Mouse (Mus musculus): ENCODE results near the gene Gm47841. TPM values are rescaled to one million over a fixed set of nuclear protein-coding genes. Genes with fewer than 3 reads are reported as not detected.
A peak's percentile ranks its signal among the peaks of the same experiment; 100 is the strongest.

Gene Gm47841
- total RNA-seq (2015) (not detected in 2 replicates), total RNA-seq (2017) (not detected in 2 replicates)

DNA sequence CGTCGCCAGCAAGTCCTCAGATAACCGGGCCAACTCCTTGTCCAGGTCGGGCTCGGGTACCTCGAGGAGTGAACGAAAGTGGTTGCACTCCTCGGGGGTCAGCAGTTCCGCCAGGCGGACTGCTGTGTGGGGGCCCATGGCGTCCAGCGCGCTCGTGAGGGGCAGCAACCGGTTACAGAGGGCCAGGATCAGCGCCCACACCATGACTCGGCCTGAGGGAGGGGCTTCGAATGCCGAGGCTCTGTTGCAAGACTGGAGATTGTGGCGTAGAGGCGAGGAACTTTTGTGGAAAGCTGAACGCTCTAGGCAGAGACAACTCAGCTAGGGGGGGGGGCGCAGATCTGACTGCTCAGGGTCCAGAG lies at the start of gene Gm47841:
TSS of gene Gm47841 (minus strand) at position 204 of the 362 bp plus-strand sequence.
- ATAC-seq (replicated peaks; ENCODE audit: poor library complexity) = no peak

DNA sequence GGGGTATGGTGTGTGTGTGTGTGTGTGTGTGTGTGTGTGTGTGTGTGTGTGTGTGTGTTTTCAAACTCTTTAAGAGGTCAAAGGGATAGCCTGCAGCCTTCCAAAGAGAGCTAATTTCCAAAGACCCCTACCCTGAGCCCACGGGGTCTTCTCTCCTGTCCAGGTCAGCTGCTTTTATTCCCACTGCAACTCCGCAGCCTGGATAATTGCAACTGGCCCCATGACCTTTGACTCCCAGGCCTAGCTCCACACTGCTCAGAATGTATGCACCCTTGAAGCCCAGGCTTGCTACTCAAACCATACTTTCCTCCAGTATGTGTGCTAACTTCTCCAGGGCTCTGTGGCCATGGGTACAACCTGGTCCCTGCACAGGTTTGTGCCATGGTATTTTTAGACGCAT lies 48.2 kb upstream of the Gm47841 start:
- ATAC-seq (replicated peaks; ENCODE audit: poor library complexity) = no peak

DNA sequence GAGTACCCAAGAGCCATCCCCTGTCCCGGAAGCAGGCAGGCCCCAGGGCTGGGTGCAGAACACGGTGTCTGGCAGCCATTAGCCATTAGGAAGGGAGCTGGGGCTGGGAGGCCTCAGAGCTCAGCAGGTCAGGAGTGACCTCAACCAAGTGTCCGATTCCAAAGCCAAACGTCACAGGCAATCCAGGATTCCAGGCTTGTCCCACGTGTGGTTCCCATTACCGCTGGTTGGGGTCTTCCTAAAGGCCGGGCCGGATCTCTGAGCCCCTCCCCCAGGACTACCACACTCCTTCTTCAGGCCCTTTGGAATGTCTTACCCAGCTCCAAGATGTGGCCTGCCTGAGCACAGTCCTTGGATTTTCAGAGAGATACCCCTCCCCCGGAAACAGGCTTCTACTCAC lies 47.8 kb upstream of the Gm47841 start:
- no peak for ATAC-seq (replicated peaks; ENCODE audit: poor library complexity)

DNA sequence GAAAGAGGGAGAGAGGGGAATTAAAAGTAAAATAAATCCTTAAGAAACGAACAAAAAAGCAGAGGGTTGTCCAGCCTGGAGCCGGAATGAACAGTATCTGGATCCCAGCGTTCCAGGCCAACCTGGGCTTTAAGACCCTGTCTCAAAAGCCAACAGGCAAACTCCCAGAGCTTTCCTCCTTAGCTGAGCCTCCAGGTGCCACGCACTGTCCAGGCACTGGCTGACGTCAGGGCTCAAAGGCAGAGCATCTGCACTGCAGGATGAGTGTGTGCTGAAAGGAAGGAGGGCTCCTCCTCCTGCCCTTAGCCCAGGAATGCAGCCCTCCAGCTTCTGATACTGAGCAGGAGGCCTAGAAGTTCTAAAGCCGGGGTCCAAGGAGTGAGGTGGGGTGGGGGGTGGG lies 46.8 kb upstream of the Gm47841 start:
- ATAC-seq (replicated peaks; ENCODE audit: poor library complexity) = no peak

DNA sequence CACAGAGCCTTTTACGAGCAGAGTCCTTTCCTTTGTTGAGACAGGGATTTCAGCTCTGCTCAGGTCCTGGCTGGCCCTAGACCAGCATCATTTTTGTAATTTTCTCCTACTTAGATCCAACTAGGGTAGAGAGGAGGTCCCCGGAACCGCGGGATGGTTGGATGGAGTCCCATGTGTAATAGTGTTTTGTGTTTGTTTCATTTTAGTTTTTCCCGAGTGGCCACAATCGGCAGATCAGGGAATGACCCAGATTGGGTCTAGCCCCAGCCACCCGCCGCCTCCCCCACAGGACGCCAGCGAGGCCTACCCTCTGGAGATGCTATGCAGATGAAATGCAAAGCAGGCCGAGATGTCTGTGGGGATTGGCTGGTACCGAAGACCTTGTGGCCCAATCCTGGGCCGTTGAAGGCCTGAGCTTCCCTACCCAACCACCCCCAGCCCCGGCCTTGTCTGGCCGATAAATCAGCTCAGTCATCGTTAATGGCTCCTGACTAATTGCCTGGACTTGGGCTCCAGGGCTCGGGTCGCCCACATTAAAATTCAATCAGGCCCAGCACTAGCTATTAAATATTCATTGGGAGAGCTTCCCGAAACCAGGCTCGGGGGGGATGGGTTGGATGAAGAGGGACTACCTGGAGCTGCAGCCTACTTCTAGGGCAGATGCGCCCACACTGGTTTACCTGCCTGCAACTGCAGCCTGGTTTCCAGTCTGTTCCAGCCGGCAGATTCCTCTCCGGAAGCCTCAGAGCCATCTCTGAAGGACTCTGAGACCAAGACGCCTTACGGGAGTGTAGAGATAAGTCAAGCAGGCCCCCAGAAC lies 45.8 kb upstream of the Gm47841 start:
- no peak for ATAC-seq (replicated peaks; ENCODE audit: poor library complexity)

DNA sequence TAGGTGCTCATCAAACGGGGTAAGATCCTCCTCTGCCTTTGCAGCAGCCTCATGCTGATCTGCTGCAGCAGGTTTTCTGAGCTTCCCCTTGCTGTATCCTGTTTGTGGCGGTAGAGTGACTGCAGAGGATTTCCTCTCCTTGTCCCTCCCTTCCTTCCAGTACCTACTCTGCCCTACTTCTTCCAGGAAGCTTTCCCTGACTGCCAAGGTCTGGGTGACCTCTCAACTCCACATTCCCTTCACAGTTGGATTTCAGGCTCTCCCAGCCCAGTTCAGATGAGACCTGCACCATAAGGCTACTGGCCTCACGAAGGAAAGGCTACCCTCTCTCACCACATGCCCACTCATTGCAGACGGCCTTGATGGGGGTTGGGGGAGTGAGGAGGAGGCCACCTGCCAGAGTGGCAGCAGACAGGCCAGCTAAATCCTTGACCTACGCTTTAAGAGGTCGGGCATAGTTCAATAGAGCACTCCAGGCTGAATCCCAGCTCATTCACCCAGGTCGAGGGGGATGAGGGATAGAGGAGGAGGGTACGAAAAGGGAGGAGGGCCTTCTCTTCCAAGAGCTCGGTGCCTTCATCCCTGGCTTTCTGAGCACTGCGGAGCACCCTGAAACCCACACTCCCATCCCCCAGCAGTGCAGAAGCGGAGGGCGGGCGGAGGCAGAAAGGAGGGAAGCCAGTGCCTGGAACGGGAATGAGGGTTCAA lies 45.1 kb upstream of the Gm47841 start:
- no peak for ATAC-seq (replicated peaks; ENCODE audit: poor library complexity)

DNA sequence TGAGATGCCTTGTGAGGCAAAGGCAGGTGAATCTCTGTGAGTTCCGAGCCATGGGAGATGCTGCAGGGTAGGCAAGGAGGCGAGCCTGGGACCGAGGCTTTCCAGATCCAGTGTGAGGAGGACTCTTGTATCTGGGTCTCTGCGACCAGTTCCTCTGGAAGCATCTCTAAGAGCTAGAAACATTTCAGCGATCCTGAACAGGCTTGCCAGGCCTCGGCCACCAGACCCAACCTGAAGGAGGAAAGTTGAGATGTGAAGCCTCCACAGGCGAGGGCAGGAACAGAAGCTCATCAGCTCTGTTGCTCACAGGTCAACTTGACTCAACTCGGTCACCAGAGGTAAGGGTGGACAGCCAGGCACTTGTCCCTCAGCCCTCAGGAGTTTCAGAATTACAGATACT lies 44.4 kb upstream of the Gm47841 start:
- no peak for ATAC-seq (replicated peaks; ENCODE audit: poor library complexity)

DNA sequence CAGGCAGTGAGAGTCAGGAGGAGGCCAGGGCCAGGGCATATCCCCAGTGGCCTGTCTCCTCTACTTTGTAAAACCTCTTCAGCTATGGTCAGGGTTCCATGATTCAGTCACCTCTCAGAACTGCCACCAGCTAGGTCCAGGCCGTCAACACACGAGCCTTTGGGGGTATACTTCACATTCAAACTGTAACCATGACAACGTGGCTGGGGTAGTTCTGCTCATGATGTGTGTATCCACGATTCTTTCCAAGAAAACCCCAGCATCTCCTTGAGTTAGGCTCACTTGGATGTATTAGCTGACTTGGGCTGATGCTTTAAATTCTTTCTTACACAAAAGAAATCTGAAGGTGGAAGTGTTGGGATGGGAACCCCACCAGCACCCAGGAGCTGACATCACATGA lies 41.1 kb upstream of the Gm47841 start:
- ATAC-seq (replicated peaks; ENCODE audit: poor library complexity) = no peak

DNA sequence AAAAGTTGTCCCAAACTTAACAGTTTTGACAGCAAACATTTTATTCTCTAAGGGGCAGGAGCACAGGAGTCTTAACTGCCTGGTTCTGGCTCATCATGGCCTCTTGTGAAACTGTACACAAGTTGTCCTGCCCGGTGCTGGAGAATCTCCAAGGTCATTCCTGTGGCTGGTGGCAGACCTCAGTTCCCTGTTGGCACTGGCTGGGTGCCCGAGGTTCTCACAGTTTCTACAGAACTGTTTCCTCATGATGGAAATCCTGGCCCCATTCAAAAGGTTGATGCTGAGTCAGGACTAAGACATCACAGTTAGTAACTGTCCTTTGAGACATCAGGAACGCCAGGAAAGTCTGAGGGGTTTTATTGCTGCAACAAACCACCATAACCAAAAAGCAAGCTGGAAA lies 39.8 kb upstream of the Gm47841 start:
- peak; percentile 54 for ATAC-seq (replicated peaks; ENCODE audit: poor library complexity)

DNA sequence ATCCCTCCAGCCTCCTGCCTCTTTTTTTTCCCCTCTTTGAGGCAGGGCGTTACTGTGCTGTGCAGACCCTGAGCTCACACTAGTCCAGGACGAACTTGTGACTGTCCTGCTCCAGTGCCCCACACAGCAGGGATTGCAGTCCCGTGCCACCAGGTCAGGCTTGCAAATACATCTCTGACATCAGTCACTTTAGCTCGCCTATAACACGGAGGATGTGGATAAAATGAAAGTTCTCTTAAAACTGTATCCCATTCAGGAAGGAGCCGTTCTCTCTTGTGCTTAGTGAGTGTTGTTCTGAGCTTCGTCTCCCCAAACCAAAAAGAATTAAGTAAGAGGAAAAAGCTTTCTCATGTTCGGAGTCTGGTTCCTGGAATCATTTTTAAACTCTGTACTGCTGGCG lies 39.3 kb upstream of the Gm47841 start:
- ATAC-seq (replicated peaks; ENCODE audit: poor library complexity) = no peak

DNA sequence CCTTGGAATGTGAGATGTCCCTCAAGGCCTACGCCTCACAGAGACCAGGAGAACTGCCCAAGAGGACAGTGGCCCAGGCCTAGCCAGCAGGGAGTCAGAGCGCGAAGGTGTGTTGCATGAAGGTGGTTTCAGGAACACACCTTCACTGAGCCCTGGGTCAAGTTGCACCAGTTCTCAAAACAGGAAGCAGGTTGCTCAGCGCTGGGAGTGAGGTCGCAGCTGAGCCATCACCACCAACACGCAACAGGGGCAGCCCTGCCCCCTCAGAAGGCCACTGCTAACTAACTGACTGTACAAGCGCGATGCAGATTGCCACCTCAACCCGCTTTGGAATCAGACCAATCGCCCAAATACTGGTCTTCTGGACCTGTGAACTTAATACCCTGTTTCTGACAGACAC lies 37.3 kb upstream of the Gm47841 start:
- ATAC-seq (replicated peaks; ENCODE audit: poor library complexity) = peak; percentile 67

DNA sequence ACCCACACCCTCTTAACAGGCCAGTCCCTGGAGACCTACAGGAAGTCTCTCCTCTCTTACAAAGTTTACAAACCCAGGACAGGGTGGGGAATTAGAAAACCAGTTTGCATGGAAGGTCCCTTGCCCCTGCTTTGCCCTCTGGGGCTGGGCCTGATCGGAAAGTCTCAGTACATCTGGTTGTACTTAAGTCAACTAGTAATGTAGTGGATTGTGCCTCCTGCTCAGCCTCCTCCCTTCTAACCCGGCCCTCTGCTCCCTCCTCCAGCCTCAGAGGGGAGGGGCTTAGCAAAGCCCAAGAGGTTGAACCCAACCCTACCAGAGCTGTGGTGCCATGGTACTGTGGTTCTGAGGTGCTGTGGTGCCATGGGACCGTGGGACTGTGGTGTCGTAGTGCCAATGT lies 35.0 kb upstream of the Gm47841 start:
- no peak for ATAC-seq (replicated peaks; ENCODE audit: poor library complexity)

DNA sequence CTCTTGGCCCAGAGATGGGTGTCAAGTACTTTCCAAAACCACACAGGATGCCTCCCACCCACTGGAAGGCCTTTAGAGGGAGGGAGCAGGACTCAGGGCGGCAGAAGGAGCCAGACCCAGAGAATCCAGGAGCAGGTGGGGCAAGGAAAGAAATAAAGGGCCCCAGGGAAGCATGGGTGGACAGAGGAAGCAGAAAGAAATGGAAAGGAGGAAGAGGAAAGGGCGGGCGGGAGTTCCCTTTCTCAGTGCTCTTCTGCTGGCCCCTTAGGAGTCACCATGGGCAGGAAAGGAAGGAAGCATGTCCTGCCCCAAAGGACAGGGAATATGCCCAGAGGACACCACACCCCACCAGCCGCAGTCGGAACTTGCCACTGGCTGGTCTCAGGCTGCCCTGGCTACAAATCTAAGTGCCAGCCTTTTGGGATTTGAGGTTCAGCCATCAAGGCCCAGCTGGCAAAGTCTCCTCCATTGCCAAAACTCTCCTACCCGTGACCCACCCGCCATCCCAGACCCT lies 33.9 kb upstream of the Gm47841 start:
- ATAC-seq (replicated peaks; ENCODE audit: poor library complexity) = no peak

DNA sequence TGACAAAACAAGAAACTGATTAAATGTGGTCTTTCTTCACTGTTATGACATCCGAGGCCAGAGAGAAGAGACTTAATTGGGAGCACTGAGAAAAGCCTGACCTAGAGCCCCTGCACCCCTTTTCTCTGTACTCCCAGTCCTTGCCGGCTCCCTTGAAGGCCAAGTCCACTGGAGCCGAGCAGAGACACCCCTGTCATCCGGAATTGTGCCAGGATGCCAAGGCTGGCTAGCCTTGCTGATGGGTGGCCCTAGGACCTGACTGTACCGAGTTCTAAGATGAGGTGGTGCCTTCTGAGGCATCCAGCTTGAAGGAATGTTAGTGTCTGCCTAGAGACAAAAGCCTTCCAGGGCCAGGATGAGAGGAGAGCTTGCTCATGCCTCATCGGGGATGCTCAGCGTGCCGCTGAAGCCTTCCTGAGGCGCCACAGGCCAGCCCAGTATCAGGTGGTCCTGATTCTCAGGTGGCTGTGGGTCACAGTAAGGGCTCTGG lies 32.9 kb upstream of the Gm47841 start:
- no peak for ATAC-seq (replicated peaks; ENCODE audit: poor library complexity)

DNA sequence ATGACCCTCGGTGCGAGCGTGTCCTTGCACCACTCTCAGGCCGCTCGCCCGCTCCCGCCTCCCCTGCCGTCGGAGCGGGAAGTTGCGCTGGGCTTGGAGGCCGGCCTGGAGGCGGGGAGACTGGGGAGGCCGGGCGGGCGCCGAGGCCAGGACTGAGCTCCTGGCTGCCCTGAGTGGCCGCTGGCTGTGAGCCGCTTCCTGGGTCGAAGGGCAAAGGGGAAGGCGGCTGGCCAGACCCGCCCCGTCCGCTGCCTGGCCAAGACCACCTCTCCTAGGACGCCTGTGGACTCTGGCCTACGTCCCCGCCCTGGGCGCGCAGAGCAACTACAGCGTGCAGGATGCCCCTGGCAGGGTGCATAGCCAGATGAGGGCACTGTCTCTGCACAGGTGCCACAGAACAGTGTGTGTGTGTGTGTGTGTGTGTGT lies 31.5 kb upstream of the Gm47841 start:
- ATAC-seq (replicated peaks; ENCODE audit: poor library complexity) = peak; percentile 59

DNA sequence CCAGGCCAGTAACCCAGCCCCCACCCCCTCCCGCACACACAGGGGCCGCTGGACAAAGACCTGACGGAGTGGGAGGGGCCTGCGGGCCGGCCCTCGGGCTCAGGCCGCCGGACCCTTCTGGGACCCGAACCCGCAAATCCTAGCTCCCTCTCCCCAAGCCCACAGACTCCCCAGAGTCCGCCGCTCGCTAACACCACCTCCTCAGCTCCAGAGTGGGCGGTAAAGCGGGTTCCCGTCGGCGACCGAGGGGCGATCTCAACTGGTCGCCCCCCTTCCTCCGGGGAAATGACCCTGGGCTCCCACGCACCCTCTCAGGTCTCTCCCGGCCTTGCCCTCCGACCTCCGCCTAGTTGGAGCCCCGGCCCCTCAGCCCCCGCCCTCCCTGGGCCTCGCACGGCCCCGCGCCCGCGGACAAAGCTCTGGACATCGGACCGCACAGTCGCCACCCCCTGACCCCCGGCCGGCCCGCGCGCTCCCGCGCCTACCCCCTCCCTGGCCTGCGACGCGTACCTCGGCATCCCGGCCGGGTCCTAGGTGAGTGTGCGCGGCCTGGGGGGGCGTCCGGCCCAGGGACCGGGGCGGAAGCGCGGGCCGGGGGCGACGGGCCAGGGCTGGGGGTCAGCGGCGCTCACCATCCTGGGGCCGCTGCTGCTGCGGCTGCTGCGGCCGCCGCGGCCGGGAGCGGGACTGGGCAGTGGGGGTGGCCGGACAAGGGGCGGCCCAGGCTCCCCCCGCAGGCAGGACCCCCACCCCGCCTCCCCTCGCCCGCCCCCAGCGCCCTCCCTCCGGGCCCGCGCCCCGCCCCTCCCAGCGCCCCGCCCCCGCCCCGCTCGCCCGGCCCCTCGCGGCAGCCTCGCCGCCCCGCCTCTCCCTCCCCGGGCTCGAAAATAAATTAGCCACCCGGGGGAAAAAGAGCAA lies 30.9 kb upstream of the Gm47841 start, which contains the start of gene Fignl2:
TSS of gene Fignl2 (minus strand) at position 755 of the 918 bp plus-strand sequence.
- no peak for ATAC-seq (replicated peaks; ENCODE audit: poor library complexity)

DNA sequence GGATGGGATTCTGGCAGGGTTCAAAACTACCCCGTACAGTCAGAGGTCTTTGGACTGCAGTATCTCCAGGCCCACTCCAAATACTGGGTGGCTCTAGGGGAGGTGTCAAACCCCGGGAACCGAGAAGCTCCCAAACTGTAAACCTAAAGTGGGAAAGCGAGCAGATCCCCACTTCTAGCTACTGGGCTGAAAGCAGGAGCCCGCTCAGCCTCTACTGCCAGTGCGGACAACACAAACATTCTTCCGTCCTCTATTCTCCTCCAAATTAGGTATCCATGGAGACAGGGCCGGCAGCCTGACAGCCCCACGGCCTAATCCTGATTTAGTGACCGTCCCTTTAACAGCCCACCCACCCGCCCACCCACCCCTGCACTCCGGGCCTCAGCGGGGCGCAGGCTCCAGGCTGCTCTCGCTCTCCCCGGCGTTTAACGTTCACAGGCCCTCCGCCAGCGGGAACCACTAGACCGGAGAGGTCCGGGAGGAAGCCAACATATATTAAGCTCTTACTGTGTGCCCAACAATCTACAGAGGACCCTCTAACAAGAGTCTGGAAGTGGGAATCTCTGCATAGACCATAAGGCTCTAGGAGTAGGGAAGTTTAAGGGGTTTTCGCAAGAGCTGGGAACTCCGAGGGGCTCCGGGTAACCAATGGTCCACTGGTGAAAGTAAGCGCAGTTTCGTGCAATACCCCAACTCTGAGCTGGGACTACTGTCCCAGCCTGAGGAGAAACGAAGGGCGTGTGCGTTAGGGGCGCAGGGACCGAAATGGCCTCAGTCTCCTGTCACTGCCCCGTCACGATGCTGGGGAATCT lies 30.0 kb upstream of the Gm47841 start:
- ATAC-seq (replicated peaks; ENCODE audit: poor library complexity) = no peak

DNA sequence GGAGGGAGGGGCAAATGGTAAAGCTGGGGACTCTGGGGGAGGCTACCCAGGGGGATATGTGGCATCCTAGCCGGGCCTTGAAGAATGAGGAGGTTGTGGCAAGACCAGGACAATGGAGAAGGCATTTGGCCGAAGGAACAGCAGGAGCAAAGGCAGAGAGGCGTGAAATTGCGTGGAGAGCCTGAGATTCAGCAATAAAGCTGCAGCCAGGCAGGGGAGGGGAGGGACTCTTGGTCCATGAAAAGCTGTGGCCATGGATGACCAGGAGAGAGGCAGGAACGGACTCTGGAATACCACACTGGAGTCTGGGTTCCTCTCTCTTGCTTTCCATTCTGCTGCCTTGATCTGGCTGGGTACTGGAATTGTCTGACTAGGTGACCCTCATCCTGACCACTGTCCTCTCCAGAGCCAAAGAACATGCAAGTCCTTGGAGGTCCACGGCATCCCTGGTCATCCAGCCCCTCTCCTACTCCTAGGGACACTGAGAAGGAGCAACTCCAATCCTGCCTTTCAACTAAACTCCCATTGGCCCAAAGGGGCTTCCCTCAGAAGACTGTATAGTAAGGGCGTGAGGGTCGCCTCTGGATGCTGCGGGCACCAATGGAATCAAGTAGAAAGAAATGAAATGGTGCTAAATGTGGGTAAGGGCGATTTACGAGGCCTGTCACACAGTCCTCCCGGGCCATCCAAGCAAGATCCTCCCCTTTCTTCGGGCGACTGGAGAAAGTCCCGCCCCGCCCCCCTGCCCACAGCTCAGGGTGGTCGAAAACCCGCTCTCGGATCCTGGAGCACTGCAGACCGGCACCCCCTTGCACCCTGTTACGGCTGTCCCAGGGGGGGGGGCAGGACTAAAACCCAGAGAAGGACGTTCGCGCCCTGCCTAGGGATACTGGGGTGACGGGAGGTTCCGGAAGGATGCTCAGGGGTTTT lies 29.1 kb upstream of the Gm47841 start:
- ATAC-seq (replicated peaks; ENCODE audit: poor library complexity) = no peak

DNA sequence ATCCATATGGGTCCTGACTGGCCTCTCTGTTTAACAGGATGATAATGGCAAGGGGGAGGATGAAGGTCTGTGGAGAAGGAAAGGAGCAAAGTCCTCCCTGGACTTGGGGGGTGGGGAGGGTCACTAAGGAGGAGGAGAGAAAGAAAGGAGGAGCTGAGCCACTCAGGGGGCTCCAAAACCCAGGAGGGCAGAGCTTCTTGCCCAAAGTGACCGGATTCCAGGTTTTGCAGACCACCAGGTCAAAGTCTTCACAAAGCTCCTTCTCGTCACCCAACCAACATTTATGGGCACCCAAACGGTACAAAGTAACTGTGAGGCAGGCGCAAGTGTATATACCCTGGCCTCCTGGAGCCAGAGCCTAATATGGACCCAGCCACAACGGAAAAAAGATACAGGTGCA lies 28.5 kb upstream of the Gm47841 start:
- ATAC-seq (replicated peaks; ENCODE audit: poor library complexity) = no peak

Data from megakaryocyte progenitor cell, adult 5-6 weeks (primary cell).